Mouse (Mus musculus): ENCODE measurements at regions not wholly inside any gene's neighbourhood (a gene's known extent, or its start where the extent isn't known, plus 50 kb on each side); places are given as distances from the start of the nearest gene placed in this dataset.

DNA sequence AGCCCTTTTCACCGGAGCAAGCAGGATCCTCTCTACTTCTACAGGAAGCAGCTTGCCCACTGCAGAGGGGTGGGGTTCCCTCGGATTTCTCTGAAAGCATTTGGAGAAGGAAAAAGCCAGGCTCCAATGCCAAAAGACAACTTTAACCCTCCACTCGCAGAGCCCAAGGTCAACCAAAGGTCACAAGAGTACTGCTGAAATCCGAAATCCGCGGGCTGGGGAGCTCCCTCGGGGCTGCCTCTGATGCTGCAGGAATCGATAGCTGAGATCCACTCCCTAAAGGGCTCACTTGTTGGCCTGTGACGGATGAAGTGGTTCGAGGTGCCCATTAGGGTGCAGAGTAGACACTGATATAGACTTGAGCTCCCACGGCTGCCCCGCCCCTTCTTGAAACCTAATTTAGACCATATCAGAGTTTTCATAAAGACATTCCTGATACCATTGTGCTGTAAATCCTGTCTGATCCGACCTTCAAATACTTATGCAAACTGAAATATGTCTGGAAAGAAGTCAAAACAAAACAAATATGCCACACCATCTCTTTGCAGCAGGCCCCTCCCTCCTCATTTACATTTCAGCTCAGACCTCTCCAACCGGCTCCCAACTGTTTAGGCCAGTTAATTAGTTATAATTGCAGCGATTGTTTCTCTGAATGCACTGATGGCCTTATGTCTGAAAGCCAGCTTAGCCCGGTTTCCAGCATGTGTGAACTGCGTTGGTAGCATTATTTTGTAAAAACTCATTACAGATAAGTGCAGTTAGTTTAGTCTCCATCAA lies 170.8 kb upstream of the Map3k1 start:
- peak; percentile 38 for DNase-seq

DNA sequence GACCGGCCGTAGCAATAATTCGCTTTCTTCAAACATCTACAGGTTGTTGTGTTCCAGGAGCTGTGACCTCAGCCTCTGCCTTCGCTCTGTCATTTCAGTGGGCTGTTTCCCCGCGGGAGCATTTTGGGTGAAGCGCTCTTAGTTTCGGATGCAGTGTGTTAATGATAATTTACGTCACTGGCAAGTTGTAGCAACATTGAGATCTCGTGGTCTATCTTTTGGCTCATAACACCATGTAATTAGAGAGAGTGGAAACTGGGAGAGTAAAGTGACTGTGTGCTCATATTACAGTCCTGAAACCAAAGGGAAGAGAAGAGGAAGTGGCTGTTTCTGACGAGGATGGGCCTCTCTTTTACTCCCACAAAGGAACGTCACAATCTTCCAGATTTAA lies 171.4 kb upstream of the Map3k1 start:
- DNase-seq: no peak

DNA sequence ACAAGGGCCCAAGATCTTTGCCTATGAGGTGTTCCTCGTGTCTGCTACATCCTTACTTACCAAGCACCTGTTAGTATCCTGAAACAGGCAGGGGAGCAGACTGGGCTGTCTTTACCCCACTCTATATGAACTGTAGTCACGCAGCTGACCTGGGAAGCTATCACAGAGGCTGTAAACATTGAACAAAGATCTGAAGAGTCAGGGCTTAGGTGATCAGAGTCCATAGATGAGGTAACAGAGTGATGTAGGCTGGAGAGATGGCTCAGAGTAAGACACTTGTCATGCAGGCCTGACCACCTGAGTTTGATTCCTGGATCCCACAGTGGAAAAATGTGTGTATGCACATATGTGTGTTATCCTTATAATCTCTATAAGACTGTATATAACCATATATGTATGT lies 172.3 kb upstream of the Map3k1 start:
- no peak for DNase-seq

DNA sequence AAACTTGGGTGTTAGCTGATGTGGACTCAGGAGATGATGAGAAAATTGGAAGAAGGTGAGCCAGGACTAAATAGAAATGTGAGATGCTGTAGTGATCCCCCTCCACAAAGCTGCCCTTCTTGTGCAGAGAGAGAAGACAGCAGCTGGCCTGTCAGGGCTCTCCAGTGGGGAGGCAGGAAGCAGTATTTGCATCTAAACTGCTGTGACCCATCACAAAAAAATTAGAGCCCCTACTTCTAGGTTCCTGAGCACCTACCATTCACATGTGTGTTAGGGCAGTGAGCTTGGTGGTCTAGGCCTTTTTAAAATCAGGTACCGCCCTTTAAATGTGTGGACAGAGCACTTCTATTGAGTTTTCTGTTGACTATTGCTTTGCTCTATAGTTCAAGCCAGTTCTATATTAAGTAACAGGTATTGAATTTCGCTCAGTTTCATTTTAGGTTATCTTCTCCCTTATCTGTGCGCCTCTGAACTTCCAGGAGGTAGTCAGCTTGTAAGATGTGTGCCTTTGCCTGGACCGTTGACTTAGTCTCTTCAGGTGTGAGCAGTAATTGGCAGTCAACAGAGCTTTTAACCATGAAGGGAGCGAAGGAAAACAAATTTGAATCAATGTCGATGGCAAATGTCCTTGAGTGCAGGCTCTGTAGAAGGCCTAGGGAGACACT lies 174.1 kb upstream of the Map3k1 start:
- DNase-seq: no peak

DNA sequence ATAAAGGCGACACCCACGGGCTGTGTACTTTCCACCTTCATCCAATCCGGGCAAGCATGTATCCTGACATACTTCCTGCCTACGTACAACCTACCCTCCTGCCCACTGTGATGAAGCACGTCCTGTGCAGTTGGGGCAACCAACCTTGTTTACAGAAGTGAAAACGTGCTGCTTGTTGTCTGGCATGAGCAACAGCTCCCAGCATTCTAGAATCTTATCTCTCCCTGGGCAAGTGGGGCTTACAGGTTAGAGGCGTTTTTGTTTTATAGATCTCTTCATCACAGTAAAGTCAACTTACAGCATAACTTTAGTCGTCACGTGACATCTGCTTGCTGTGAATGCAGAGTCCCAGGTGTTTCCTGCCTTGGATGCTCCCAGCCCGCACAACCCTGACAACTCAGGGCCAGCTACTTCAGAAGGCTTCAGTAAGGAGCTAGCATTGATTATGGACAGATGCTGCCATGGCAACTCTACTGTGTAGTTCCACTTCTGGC lies 175.3 kb upstream of the Map3k1 start:
- no peak for DNase-seq

DNA sequence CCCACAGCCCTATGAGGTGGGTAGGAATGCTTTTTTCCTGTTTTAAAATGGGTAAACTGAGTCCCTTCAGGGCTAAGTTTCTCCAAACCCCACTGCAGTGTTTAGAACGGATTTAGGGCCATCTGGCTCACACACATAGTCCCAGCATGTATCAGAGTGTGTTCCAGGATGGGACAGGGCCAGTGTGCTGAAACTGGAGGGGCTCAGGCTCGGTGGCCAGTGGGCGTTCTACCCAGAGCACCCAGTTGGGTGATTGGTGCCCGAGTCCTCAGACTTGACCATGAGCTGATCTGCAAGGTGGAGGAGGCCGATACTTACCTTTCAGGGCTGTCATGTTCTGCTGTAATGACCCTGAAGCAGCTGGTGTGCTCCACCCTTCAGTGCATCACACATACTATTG lies 176.6 kb upstream of the Map3k1 start:
- no peak for DNase-seq

DNA sequence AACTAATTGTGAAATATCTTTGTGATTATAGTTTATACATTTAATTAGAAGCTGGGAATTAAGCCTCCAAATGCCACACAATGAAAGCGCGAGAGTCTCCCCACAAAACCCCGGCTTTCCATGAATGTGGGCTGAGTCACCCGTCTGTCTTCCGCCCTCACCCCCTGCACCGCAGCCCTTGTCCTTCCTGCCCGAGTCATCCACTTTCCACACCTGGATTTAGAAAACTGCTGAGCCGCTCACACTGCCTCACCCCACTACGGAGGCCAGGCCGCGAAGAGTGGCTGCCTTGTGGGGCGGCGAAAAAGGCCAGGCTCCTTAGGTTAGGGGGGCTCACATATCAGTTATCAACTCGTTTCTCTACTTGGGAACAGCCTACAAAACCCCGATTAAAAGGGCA lies 177.9 kb upstream of the Map3k1 start:
- no peak for DNase-seq

DNA sequence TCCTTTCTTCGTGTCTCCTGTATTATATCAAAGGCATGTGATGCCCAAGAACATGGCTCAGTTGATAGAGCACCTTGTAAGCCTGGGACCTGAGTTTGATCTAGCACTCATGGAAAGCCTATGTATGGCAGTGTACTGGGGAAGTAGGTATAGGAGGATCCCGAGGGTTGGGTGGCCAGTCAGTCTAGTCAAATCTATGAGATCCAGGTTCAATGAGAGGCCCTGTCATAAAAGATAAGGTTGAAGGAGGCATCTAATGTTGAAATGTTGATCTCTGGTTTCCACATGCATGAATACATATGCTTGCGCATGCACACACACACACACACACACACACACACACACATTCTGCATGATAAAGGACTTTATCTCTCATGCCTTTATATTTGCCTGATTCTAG lies 178.6 kb upstream of the Map3k1 start:
- no peak for DNase-seq

DNA sequence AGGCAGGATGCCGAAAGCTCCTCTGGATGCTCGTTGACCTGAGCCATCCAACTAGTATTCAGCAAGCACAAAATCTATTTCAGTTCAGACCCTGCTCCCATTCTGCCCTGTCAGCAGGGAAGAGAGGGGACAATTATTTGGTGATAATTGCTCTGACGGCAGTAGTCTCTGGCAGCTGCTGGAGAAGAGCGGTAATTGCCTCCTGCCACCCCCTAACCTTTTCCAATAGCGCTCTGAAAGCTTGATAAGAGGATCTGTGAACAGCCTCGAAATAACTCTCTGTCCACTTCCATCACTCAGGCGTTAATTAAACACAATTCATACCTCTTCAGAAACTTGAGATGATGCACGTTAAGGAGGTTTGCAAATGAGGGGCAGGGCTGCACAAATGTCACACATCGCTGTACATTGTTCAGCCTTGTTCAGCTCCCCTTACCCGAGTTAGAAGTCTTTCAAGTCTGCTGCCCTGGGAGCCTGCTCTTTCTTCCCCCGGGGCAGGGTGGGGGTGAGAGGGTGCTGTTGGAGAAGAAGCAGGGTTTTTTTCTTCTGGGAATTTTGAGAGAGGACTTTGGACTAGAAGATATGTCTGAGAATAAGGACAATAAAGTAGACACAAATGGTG lies 182.2 kb upstream of the Map3k1 start:
- no peak for DNase-seq

DNA sequence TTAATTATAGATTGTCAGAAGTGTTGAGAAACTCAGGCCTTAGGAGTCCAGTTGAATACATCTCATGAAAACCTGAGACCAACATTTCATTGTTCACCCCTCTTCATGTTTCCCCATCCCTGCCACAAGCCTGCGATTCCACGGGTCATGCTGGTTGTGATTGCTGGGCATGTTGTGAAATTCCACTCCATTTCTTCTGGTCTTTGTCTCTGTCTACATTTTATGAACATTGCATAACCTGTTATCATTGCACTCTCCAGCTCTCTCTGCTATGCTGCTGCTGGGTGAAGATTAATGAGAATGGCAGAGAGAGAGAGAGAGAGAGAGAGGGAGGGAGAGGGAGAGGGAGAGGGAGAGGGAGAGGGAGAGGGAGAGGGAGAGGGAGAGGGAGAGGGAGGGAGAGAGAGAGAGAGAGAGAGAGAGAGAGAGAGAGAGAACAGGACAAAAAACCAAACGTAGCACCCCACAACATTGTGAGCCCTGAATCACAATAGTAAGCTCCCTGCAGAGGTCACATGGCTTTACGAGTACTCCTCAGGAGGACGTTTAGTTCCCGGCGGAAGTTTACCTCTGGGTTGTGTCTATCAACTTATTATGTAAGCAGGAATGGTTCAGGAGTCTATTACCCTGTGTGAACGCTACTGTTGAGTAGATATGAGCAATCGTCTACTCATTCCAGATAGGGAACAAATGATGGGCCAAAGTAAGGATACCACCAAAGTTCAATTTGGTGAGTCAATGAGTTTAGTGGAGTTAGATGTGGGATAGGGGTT lies 183.5 kb upstream of the Map3k1 start:
- DNase-seq: no peak

DNA sequence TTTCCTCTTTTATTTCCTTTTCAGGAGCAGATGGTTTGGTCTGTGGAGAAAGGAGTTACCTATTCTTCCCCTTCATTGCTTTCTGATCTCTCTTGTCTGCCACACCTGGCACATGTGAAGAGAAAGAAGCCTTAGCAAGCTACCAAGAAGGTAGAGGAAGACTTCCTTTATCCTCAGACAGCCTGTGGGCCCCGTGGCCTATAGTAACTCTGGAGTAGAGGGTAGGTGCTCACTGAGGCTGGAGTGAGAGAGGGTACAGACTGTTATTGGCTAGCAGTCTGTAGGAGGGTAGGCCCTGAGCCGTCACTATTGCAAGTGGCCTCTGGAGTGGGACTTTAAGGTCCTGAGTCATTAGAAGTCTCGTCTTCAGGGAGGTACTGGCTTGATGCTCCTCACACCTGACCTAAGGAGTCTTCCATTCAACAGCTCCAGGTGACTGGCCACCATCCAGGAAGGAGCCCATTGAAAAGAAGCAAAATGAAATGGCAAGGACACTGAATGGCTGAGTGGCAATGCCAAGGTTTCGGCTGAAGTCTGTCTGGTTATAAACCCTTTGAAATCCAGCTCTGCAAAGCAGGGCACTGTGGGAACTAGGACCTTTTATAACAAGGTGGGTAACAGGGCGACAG lies 186.2 kb upstream of the Map3k1 start:
- DNase-seq: no peak

DNA sequence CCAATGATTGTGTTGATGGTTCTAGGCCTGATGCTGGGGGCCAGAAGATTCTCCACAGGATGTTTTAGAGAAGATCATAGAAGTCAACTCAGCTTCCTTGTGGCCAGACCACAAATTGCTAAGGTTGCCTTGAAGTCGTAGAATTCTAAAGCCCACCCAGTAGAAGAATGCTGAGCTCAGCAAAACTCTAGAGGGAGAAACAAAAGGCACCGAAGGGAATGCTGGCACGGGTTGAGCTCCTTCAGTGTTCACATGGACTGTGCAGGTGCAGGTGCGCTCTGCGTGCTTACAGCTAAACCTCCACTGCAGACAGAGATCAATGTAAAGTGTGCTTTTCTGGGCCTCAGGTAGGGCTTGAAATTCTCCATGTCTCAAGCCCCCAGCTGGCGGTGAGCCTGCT lies 186.9 kb upstream of the Map3k1 start:
- DNase-seq: no peak

DNA sequence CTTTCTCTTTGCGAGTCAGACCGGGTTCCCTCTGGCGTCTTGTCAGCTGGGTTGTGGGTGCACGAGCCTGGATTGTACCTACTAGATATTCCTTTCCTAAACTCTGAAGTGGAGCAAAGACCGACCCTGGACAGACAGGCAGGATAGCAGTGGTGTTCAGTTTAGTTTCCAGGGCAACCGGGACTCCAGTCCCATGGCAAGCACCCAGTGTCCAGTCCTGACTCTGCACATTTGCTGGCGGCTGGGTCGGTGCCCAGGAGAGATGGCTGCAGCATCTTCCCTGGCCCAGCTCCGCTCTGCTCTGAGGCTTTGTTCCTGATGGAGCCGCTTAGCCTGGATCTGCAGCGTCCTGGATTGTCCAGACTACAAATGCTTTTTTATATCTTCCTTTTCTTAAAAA lies 188.1 kb upstream of the Map3k1 start:
- peak; percentile 71 for DNase-seq

DNA sequence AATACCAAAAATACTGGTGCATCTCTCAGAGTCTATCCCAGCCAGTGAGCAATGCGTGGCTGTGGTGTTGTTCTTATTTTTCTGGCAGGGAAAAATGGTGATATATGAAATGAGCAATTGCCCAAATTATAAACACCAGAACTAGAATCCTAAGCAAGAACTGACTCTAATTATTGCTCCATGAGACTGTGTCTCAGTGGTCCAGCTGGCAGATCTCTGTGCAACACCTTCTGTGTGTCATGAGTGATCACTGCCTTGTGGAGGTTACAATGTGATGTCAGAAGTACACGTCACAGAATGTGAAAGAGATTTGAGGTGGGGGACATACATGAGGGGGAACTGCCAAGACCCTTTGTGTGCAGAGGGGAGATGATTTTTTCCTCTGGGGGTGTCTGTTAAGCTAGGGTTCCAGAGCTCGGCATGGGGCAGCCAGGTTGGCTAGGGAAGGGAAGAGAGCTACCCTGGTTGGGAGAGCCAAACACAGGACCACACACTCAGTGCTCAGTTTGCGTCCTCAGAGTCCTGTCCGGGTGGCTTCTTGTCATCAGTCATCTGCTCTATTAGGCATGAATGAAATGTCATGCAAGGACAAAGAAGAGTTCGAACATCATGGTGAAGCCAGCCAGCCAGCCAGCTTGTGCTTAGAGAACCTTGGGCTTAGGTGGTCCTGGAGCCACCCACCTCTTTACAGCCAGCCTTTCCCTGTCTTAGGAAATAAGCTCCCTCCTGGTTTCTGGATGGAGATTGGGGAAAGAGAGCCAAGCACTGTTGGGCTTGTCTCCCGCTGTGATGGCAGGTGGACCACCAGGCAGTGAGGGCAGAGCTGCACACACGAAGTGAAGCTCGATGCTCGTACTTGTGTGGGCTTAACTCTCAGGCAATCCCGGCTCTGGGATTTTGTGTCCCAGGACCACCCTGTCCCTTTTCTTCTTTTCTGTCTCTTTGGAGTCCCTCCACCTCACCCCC lies 189.5 kb upstream of the Map3k1 start:
- DNase-seq: no peak

DNA sequence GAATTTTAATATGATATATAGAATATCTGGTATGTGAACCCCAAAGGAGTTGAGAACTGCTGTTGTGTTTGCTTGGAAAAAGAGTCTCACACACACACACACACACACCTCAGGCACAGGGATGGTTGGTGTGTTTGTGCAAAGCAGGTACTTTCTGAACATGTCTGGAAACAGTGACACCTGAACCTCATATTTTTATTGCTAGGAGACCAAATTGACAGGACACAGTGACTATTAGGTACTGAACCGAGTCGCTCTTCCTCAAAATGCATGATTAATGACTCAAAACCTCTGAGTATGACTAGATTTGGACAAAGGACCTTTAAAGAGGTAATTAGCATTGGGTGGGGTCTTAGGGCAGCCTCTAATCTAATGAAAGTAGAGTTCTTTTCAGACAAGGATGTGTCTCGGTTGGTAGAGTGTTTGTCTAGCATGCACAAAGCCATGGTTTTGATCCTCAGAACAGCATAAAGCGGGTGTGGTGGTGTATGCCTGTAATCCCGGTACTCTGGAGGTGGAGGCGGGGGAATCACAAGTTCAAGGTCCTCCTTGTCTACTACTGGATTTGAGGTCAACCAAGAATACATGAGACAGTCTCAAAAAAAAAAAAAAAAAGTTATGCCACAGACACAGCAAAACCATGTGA lies 191.0 kb upstream of the Map3k1 start:
- no peak for DNase-seq

DNA sequence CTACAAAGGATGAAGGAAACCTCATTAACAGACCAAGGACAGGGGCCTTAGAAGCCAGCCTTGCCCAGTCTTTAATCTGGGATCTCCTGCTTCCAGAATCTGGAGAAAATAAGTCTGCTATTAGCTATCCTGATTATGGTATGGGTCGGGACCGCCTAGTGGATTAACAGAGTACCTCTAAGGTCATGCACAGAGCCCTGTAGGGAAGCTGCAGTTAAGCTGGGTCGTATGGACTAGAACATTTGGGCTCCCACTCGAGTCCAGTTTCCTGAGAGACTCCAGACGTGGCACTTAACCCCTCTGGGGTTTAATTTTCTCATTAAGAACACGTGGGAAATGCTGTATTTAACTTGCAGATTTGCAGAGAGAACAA lies 191.5 kb upstream of the Map3k1 start:
- no peak for DNase-seq

DNA sequence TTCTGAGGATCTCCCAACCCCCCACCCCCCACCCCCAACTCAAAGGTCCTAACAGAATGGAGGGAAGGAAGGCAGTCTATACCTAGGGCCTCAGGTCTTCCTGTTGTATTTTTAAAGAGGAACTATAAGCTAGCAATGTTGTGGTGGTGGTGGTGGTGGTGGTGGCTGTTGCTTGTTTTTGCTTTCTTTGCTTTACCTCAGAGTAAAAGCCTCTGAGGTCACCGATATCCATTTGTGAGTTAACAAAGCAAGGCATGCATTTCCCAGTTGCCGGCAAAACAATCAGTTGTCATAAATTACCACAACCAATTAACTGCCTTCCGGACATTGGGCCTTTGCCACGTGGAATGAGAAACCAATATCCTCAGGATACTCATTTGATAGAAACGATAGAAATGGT lies 191.9 kb upstream of the Map3k1 start:
- DNase-seq: no peak

DNA sequence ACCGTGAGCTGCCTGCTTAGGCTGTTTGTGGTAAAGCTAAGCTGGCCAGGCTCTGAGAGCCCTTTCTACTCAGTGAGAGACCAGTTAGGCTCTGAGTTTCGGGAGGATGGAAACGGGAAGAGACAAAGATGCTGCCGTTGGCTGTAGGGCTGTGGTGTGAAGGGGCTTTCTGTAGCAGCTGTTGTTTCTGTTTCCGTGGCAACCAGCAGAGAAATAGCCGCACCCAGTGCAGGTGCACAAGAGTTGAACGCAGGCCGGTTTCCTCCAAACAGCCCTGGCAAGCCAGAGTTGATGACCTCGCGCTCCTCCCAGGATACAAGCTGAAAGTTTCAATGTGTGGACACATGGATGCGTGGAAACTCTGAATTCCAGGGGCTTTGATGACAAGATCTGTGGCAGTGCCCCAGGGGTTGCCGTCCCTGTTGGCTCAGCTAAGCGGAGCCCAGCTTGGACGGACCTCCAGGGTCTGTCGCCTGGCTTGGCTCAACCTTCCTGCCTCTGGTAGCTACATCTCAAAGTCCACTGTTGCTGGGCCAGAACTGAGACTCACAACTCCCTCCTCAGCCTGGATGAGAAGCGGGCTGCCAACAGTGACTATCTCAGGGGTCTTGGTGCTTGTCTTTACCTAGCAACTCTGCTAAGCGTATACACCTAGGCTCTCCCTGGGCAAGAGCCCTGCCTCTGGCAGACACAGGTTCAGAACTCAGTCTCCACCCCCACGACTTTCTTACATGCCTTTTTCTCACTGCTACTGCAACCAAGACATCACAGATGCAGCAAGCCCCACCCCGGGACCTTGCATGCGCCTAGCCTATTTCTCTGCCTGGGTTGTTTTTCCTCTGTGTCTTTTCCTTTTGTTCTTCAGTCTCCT lies 192.6 kb upstream of the Map3k1 start:
- peak; percentile 33 for DNase-seq

DNA sequence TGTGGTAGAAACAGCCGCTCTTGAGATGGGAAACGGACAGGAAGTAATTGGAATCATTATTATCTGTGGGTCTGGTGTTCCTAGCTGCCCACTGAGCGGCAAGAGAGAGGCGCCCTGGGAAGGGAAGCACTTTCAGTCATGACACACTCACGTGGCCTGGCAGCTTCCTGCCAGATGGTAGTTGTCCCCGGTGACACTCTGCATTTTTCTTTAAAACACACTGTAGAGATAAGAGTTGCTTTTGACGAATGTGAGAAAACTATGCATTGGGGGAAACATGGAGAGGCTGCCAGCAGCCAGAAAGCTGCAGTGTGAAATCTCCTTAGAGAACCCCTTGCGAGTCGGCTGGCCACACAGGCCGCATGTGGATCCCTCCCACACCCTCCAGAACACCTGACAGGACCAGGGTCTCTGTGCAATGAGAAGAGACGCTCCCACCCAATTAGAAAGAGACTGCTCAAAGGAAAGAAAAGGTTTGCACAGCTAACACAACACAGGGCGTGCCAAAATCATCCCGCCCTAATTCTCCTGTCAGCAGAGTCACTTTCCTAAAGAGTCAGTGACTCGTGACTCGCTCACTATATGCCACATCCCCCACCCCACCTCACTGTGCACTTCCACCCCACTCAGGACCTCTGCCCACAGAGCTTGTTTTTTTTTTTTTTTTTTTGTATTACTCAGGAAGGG lies 194.0 kb upstream of the Map3k1 start:
- DNase-seq: peak; percentile 50

DNA sequence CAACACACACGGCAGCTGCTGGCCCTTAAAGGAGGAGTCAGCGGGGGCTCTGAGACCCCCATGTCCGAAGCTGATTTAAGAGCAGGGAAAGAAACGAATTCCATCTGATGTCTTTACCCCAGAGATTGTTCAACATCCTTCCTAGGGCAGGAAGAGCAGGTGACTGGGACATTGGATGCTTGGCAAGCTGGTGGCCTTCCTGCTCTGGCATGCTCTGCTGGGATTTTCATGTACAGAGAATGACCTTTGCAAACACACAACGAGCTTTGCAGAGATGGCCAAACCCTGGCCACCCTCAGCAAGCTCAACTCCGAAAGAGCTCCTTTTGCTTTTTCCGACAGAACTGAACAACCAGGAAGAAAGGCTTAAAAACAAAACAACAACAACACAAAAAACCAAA lies 194.7 kb upstream of the Map3k1 start:
- DNase-seq: no peak
